Mouse (Mus musculus) heart, embryonic 10.5 days (tissue): ENCODE data around the gene Tnfrsf9. TPM values are rescaled to one million over a fixed set of nuclear protein-coding genes. Genes with fewer than 3 reads are reported as not detected.
A peak's percentile ranks its signal among the peaks of the same experiment; 100 is the strongest.

Source experiments
- DNase-seq: peaks from one replicate; pipeline ENCODE4 v3.0.0-alpha.2; 2017; ENCODE audit warnings: low spot score
- H3K27ac ChIP-seq: fragments of 300-500 bp; sonication (generic); 2 replicates; pipeline ENCODE4 v1.5.1; 2016; ENCODE audit warnings: mild to moderate bottlenecking
- H3K27me3 ChIP-seq: fragments of 300-500 bp; sonication (generic); 2 replicates; pipeline ENCODE4 v1.6.1; 2016; ENCODE audit warnings: mild to moderate bottlenecking; ENCODE audit not compliant: poor library complexity, insufficient read depth, severe bottlenecking
- H3K36me3 ChIP-seq: fragments of 300-500 bp; sonication (generic); 2 replicates; pipeline ENCODE4 v1.6.1; 2016; ENCODE audit warnings: mild to moderate bottlenecking, moderate library complexity
- H3K4me1 ChIP-seq: fragments of 300-500 bp; sonication (generic); 2 replicates; pipeline ENCODE4 v1.6.1; 2016; ENCODE audit warnings: mild to moderate bottlenecking
- H3K4me3 ChIP-seq: fragments of 300-500 bp; sonication (generic); 2 replicates; pipeline ENCODE4 v1.5.1; 2016; ENCODE audit warnings: mild to moderate bottlenecking, moderate library complexity
- H3K9me3 ChIP-seq: fragments of 300-500 bp; sonication (generic); 2 replicates; pipeline ENCODE4 v1.6.1; 2016; ENCODE audit warnings: mild to moderate bottlenecking, moderate library complexity
- WGBS: fragments of 180-500 bp; shearing (Covaris S2); methylation state at CpG from one replicate; pipeline ENCODE4 v1.1.7; 2016; 5-methylcytosine and 5-hydroxymethylcytosine counted together
- polyA plus RNA-seq: library from polyadenylated mRNA; unstranded; fragments of >200 nt; fragmentation: Nextera tagmentation; extraction: Ambion mirVana; gene quantifications from 2 replicates; pipeline ENCODE4 v1.2.1, GENCODE M21; 2016

The Tnfrsf9 gene
- polyA plus RNA-seq, 1 experiment from 2014 or later: 0.51 TPM

DNA sequence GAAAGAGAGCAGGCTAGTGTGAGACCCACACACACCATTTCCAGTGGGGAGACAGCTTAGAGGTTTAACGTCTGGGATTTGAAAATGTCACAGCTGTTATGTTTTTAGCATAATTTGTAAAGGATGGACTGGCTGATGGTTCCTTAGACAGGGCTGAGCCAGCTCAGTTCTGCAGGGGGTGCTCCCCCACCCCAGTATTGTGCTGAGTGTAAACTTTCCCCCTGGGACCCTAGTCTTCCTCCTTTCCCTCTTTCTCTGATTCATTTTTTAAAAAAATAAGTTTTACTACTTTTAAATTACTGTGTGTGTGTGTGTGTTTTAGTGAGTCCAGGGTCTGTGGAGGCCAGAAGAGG lies 42.7 kb downstream of the Tnfrsf9 start:
- Histone ChIP-seq H3K9me3 (no peaks in the 10 kb centered on the region), H3K36me3 (no peaks in the 10 kb centered on the region), H3K4me3 (no peak overlapping the region), H3K4me1 (peaks cover 17% of the 10 kb centered on the region), H3K27me3 (peaks cover under 1% of the 10 kb centered on the region; the same call in 1 of the 2 replicates), H3K27ac (no peak overlapping the region)
- 69% methylated on average over 1 of the region's 1 CpGs for WGBS
- no peak for DNase-seq

DNA sequence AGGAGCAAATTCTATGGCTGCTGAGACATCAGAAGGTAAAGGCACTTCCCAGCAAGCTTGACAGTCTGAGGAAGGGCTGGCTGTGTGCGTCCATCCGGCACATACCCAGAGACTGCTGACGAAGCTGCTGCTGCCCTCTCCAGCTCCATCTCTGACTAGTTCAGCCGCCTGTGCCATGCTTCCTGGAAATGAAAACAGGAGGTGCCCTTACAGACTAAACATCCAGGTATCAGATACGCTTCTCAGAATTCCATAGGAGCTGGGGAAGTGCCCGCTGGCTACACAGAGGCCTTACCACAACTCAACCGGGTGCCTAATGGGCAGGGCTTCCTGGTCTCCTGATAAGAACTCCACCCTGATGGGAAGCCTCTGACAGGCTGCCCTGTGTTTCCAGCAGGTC lies 44.2 kb downstream of the Tnfrsf9 start:
- Histone ChIP-seq H3K27me3 (no peaks in the 10 kb centered on the region), H3K27ac (no peak overlapping the region), H3K36me3 (no peaks in the 10 kb centered on the region), H3K4me1 (peaks cover 17% of the 10 kb centered on the region), H3K9me3 (no peaks in the 10 kb centered on the region), H3K4me3 (no peak overlapping the region)
- no peak for DNase-seq
- WGBS: 67% methylated on average over 7 of the region's 7 CpGs

DNA sequence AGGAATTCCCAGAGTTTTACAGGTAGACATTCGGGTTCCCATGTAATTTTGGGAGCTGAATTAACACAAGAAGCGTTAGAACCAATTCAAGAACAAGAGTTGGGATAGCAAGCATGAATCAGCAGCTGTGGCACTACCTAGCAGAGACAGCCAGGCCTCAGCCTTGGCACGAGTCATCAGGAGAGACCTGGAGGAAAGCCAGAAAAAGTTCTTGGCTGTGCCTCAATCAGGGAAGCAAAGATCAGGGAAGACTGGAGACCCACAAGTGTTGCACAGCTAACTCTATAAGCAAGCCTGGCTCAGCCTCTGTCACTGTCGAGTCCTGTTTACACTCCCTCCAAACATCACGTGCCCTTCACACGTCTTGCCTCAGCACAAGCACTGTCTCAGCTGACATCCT lies 47.9 kb downstream of the Tnfrsf9 start:
- Histone ChIP-seq H3K36me3 (no peaks in the 10 kb centered on the region), H3K4me1 (peaks cover 18% of the 10 kb centered on the region), H3K27ac (no peak overlapping the region), H3K9me3 (no peaks in the 10 kb centered on the region), H3K27me3 (no peaks in the 10 kb centered on the region), H3K4me3 (no peak overlapping the region)
- WGBS: 63% methylated on average over 6 of the region's 6 CpGs
- no peak for DNase-seq

DNA sequence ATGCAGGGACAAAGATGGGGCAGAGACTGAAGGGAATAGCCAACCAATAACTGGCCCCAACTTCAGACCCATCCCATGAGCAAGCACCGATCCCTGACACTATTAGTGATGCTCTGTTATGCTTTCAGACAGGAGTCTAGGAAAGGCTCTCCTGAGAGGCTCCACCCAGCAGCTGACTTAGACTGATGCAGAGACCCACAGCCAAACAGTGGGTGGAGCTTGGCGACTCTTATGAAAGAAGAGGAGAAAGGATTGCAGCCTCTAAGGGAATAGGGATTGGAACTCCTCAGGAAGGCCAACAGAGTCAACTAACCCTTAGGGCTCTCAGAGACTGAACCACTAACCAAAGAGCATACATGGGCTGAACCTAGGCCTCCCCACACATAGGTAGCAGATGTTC lies 49.3 kb downstream of the Tnfrsf9 start:
- Histone ChIP-seq H3K36me3 (no peaks in the 10 kb centered on the region), H3K27me3 (no peaks in the 10 kb centered on the region)
- WGBS: 59% methylated on average over 2 of the region's 2 CpGs

DNA sequence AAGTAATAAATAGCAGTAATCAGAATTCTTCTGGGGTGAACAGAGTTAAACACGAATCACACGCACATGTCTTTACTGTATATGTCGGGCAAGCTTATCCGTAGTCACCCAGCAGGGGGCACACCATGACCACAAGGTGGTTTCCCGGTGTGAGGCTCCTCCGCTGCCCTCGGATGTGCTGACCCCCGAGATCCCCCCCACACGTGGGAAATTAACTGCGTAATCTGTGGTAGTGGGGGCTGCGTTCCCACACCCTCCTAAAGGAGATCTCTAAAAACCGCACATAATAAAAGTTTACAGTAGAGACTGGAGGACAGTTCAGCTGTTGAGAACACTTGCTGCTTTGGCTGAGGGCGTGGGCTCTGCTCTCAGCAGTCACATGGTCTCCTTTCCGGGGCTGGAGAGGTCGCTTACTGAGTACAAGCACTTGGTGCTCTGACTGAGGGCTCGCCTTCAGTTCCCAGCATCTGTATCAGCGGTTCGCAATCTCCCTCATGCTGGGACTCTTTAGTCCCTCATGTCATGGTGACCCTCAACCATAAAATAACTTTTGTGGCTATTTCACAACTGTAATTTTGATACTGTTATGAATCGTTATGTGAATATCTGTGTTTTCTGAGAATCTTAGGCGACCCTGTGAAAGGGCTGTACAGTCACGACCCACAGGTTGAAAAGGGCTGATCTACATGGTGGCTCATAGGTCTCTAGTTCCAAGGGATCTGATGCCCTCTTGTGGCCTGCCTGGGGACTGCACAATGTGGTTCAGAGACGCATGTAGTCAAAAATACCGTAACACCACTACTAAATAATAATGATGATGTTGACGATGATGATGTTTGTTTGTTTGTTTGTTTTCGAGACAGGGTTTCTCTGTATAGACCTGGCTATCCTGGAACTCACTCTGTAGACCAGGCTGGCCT lies 50.5 kb downstream of the Tnfrsf9 start:
- WGBS: 10% methylated on average over 25 of the region's 25 CpGs
- peak overlapping the region; percentile 51 for H3K4me3 ChIP-seq
- no peaks in the 10 kb centered on the region for H3K36me3 ChIP-seq
- no peak overlapping the region for H3K27ac ChIP-seq
- peak; percentile 88 for DNase-seq
- H3K4me1 ChIP-seq: peaks cover 5% of the 10 kb centered on the region
- no peaks in the 10 kb centered on the region for H3K27me3 ChIP-seq
- no peaks in the 10 kb centered on the region for H3K9me3 ChIP-seq

More for the DNA sequence above, 49.3 kb downstream of the Tnfrsf9 start:
- Histone ChIP-seq H3K9me3 (no peaks in the 10 kb centered on the region), H3K27ac (no peak overlapping the region), H3K4me3 (no peak overlapping the region), H3K4me1 (peaks cover 15% of the 10 kb centered on the region)
- no peak for DNase-seq

DNA sequence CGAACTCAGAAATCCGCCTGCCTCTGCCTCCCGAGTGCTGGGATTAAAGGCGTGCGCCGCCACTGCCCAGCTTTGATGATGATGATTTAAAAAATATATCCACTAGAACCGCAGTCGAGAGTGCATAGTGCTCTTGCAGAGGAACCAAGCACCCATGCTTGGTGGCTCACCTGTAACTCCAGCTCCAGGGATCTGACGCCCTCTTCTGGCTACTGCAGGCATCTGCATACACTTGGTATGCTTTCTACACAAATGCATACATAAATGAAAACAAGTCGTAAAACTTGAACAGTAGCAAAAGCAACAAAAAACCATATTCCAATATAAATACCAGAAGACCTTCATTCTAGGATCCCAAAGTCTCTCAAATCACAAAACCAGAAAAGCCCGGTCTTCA lies 51.2 kb downstream of the Tnfrsf9 start:
- Histone ChIP-seq H3K4me1 (peaks cover 5% of the 10 kb centered on the region), H3K36me3 (no peaks in the 10 kb centered on the region), H3K4me3 (no peak overlapping the region), H3K9me3 (no peaks in the 10 kb centered on the region), H3K27me3 (no peaks in the 10 kb centered on the region), H3K27ac (no peak overlapping the region)
- WGBS: 66% methylated on average over 11 of the region's 11 CpGs
- DNase-seq: no peak

DNA sequence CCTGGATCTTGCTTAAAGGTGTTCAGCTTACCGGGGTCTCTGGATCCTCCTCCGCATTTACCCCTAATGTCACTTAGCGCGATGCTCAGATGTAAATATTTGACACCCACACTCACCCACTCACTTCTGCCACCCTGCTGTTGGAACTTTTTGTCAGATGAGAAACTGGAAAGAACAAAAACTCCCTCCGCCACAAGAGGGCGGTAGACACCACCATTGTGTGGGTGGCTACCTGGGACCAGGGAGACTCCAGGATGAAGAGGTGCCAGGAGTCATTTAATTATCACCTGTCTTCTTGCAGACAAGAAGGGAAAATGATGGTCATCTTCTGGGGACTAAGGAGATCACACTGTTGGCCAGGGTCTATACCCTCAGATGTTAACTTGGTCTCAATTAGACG lies 52.2 kb downstream of the Tnfrsf9 start:
- 16% methylated on average over 7 of the region's 7 CpGs for WGBS

DNA sequence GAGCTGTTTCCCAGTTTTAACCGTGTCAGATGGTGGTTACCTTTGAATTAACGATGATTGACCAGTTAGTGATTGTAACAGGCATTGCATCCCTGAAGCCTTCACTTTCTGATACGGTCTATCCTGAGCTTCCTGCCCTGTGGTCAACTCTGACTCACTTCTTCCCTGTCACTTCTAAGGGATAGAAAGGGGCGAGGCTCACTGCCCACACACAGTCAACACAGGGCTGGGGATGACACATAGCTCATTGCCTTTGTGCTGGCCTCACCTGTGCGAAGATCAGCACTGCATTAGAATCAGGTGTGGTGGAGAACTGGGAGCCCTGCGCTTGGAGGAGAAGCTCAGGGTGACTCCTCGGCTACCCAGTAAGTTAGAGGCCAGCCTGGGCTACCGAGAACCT lies 54.6 kb downstream of the Tnfrsf9 start:
- 77% methylated on average over 8 of the region's 8 CpGs for WGBS
- no peak overlapping the region for H3K27ac ChIP-seq
- no peak for DNase-seq
- peaks cover 5% of the 10 kb centered on the region for H3K4me1 ChIP-seq
- no peak overlapping the region for H3K4me3 ChIP-seq
- no peaks in the 10 kb centered on the region for H3K36me3 ChIP-seq
- no peaks in the 10 kb centered on the region for H3K27me3 ChIP-seq
- no peaks in the 10 kb centered on the region for H3K9me3 ChIP-seq

More for the DNA sequence above, 52.2 kb downstream of the Tnfrsf9 start:
- Histone ChIP-seq H3K4me1 (peaks cover 5% of the 10 kb centered on the region), H3K4me3 (no peak overlapping the region), H3K27ac (no peak overlapping the region), H3K36me3 (no peaks in the 10 kb centered on the region), H3K9me3 (no peaks in the 10 kb centered on the region), H3K27me3 (no peaks in the 10 kb centered on the region)
- DNase-seq: no peak

DNA sequence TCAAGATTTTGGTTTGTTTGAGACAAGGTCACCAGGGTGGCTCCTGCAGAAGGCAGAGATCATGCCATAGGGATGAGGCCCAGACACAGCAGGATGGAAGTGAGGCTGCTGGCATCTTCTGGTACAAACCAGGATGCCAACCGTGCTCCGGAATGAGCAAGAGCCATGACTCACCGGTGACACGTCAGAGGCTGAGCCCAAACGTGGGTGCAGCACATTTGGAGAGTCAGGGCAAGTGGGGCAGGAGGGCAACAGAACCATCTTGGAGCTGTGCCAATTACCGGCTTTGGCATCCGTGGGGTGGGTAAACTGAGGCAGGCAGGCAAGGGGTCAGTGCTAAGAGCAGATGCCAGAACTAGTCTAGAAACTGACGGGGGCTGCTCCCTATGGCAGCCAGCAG lies 58.9 kb downstream of the Tnfrsf9 start:
- H3K4me3 ChIP-seq: no peak overlapping the region
- no peak for DNase-seq
- 79% methylated on average over 8 of the region's 8 CpGs for WGBS
- H3K9me3 ChIP-seq: no peaks in the 10 kb centered on the region
- no peak overlapping the region for H3K27ac ChIP-seq
- H3K4me1 ChIP-seq: no peaks in the 10 kb centered on the region
- no peaks in the 10 kb centered on the region for H3K36me3 ChIP-seq
- no peaks in the 10 kb centered on the region for H3K27me3 ChIP-seq

DNA sequence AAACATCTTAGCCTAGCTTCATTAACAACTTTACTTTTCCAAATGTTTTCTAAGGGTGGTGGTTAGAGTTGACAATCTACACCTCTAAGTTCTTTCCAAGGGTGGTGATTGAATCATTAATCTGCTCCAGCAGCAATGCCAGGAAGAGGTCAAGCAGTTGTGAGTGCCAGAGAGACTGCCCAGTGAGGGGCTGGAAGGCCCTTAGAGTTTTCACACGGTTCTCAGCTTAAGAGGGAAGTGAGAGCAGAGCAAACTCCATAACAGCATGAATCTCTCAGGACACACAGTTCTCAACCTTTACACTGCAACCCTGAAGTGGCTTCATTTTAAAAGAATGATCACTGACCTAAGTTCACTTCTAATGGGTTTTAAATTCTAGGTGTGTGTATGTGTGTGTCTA lies 60.8 kb downstream of the Tnfrsf9 start:
- Histone ChIP-seq H3K9me3 (no peaks in the 10 kb centered on the region), H3K4me1 (no peaks in the 10 kb centered on the region), H3K27me3 (no peaks in the 10 kb centered on the region), H3K4me3 (no peak overlapping the region), H3K27ac (no peak overlapping the region), H3K36me3 (no peaks in the 10 kb centered on the region)
- no peak for DNase-seq
- 20% methylated on average over 1 of the region's 1 CpGs for WGBS

DNA sequence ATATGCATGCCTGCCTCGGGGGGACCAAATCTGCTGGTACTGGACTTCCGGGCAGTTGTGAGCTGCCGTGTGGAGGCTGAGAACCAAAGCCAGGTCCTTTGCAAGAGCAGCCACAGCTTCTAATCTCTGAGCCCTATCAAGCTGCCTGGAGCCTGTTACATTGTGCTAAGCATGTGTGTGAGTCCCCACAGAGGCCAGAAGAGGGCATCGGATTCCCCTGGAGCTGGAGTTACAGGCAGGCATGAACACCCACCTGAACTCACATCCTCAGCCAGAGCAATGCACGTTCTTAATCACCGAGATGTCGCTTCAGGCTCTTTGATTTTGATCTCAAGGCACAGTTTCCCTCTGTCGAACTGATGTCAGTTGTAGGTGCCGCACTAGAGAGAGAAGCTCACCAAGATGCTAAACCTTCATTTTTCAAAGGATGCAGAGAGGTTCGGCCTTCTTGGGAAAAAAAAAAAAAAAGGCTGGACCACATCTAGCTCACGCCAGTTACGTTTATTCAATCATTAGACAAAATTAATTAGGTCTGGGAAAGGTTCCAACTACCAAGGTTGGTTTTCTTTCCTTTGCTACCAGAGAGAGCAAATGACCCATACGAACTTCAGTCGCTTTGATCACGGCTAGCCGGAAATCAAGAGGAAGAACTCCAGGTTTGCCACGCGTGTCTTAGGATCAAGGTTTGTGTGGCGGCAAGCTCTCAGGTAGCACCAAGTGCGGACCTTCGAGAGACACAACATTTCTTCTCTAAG lies 64.0 kb downstream of the Tnfrsf9 start:
- WGBS: 88% methylated on average over 21 of the region's 21 CpGs
- DNase-seq: no peak
- H3K4me3 ChIP-seq: no peak overlapping the region
- H3K4me1 ChIP-seq: no peaks in the 10 kb centered on the region
- H3K36me3 ChIP-seq: no peaks in the 10 kb centered on the region
- H3K9me3 ChIP-seq: no peaks in the 10 kb centered on the region
- no peaks in the 10 kb centered on the region for H3K27me3 ChIP-seq
- no peak overlapping the region for H3K27ac ChIP-seq

DNA sequence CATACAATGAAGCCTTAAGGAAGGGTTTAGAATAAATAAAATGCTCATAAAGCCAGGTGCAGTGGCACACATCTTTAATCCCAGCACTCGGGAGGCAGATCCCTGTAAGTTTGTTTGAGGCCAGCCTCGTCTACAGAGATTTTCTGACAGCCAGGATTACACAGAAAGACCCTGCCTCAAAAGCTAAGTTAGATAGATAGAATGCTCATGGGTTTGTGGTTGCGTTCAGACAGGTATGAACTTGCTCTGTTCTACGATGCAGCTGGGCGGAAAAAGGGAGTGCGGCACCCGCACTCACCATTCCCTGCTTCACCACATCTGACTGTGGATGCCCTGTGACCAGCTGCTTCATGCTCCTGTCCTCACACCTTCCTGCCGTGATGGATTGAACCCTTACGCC lies 65.1 kb downstream of the Tnfrsf9 start:
- Histone ChIP-seq H3K4me3 (no peak overlapping the region), H3K4me1 (no peaks in the 10 kb centered on the region), H3K27ac (no peak overlapping the region), H3K27me3 (no peaks in the 10 kb centered on the region), H3K9me3 (no peaks in the 10 kb centered on the region), H3K36me3 (no peaks in the 10 kb centered on the region)
- DNase-seq: no peak
- 78% methylated on average over 9 of the region's 9 CpGs for WGBS

DNA sequence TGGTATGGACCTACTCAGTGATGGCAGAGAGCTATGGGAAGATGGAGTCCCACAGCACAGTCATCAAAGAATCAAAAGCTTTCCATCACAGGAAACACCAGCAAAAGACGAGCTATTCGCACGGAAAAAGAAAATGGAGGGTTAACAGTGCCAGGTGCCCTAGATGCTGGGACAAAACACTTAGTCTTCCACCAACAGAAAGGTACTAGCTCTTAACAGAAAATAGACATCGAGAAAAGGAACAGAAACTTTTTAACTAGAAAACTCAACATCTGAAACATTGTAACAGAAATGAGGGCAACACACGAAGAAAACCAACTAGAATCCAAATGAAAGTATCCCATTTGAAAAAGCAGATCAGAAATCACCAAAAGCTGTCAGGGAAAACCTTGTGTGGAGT lies 65.8 kb downstream of the Tnfrsf9 start:
- no peaks in the 10 kb centered on the region for H3K27me3 ChIP-seq
- no peaks in the 10 kb centered on the region for H3K9me3 ChIP-seq
- H3K4me1 ChIP-seq: no peaks in the 10 kb centered on the region
- H3K27ac ChIP-seq: no peak overlapping the region
- no peak for DNase-seq
- WGBS: 83% methylated on average over 5 of the region's 5 CpGs
- H3K36me3 ChIP-seq: no peaks in the 10 kb centered on the region
- no peak overlapping the region for H3K4me3 ChIP-seq
